Comparison of ENCODE assay signal across 9 mouse cellular contexts in the genomic region with DNA sequence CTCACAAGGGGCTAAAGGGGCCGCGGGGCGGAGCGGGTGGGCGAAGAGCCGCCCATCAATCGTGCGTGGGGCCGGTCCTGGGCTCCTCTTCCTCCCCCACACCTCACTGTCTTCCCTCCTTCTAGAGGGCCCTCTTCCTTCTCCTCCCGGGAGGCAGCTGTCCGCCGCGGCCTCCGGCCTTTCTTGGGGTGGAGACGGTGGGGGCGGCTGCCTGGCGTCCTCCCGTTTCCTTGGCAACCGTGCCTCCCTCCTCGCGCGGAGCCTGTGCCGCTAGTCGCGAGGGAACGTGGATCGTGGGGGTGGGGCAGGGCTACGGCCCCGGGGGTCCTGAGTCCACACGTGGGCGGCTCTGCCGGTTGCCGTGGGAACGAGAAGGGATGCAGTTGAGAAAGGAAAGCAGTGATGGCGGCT. TPM values are rescaled to one million over a fixed set of nuclear protein-coding genes. Genes with fewer than 3 reads are reported as not detected.
DNase-seq lines count a peak whose midpoint lies in the region; ATAC-seq and TF ChIP-seq lines count a peak whose summit lies in the region.
"Had no signal": no experiment of that assay in that cellular context is flagged by ENCODE, and none has a peak within 500 bp of the region (broad histone marks: within the 10 kb centered on the region; RNA-seq: fewer than 3 reads in every experiment).

Gene March10 (minus strand): TSS at position 239 of the 411 bp plus-strand sequence.

- peaks cover 0 to 2% of the 10 kb centered on the region in 2 experiments; a peak in 1 of 4 replicates for H3K4me1 ChIP-seq in ES-E14 (ENCODE audit: control insufficient read depth in 2 of 2, insufficient read depth in 2 of 2, low read length in 2 of 2, poor library complexity in 1 of 2)
- peaks cover 5% of the 10 kb centered on the region; the same call in 1 of the 2 replicates for H3K4me1 ChIP-seq in embryonic facial prominence, embryonic 14.5 days (ENCODE audit: control insufficient read depth, insufficient read depth, low read length)
- peaks cover 6% of the 10 kb centered on the region; the same call in 1 of the 2 replicates for H3K4me1 ChIP-seq in heart, postnatal 0 days (ENCODE audit: control insufficient read depth, insufficient read depth)
- peaks cover 19% of the 10 kb centered on the region for H3K4me1 ChIP-seq in midbrain, embryonic 16.5 days (ENCODE audit: control insufficient read depth, insufficient read depth, low read length)

- H3K4me2 ChIP-seq in embryonic facial prominence, embryonic 14.5 days (ENCODE audit: low read depth, low read length), result peak within 1 kb of the TSS; percentile 69
- H3K4me2 ChIP-seq in heart, postnatal 0 days (ENCODE audit: low read depth, low read length), result peak within 1 kb of the TSS; percentile 72
- peak within 1 kb of the TSS; percentile 83 for H3K4me2 ChIP-seq in midbrain, embryonic 16.5 days (ENCODE audit: low read length)

- WGBS in embryonic facial prominence, embryonic 14.5 days, result 1% methylated on average over 31 of the region's 35 CpGs
- WGBS in heart, postnatal 0 days, result 4% methylated on average over 35 of the region's 35 CpGs
- WGBS in midbrain, embryonic 16.5 days, result under 1% methylated on average over 29 of the region's 35 CpGs

- in situ Hi-C loops in ES-E14 (cut with MboI; ENCODE audit: low sequenced_read_pairs in 2 of 2, unreplicated experiment in 2 of 2), result no loop called here

- no peaks in the 10 kb centered on the region for H3K9me3 ChIP-seq in ES-E14 (ENCODE audit: control insufficient read depth, insufficient read depth, low read depth, low read length)
- no peaks in the 10 kb centered on the region for H3K9me3 ChIP-seq in embryonic facial prominence, embryonic 14.5 days (ENCODE audit: control insufficient read depth, low read length)
- no peaks in the 10 kb centered on the region for H3K9me3 ChIP-seq in heart, postnatal 0 days (replicated peaks; ENCODE audit: control insufficient read depth, low read length)
- no peaks in the 10 kb centered on the region for H3K9me3 ChIP-seq in midbrain, embryonic 16.5 days (replicated peaks; ENCODE audit: control insufficient read depth, low read length, poor library complexity, severe bottlenecking)

- peak; percentile 24 for DNase-seq in ES-E14 (ENCODE audit: low read depth, low spot score)
- peak; percentile 27 for DNase-seq in adrenal gland, postnatal 25 days
- peak; percentile 56 for DNase-seq in embryonic facial prominence, embryonic 14.5 days (ENCODE audit: low spot score)
- DNase-seq in heart, postnatal 0 days (ENCODE audit: low spot score), result no peak
- DNase-seq in left cerebral cortex, adult 18-20 months (ENCODE audit: low spot score in 2 of 2), result peak; percentile 76 to 85
- peak; percentile 75 for DNase-seq in testis, postnatal 10 days (ENCODE audit: low spot score)
- no peak for DNase-seq in urinary bladder, adult 2 months (ENCODE audit: low spot score)

- TF ChIP-seq EP300 in heart, postnatal 0 days (IDR thresholded peaks at IDR 0.05; ENCODE audit: low read depth), result no peak

- peak within 1 kb of the TSS; percentile 33 to 52; a peak in 3 of 4 replicates for H3K4me3 ChIP-seq in ES-E14 (ENCODE audit: insufficient read depth in 1 of 2, low read depth in 1 of 2, low read length in 2 of 2, poor library complexity in 1 of 2, severe bottlenecking in 1 of 2)
- H3K4me3 ChIP-seq in embryonic facial prominence, embryonic 14.5 days (ENCODE audit: low read depth, low read length), result peak within 1 kb of the TSS; percentile 41
- H3K4me3 ChIP-seq in heart, postnatal 0 days (ENCODE audit: low read depth, low read length), result peak within 1 kb of the TSS; percentile 50
- peak within 1 kb of the TSS; percentile 44 for H3K4me3 ChIP-seq in midbrain, embryonic 16.5 days (ENCODE audit: low read depth, low read length)
- H3K4me3 ChIP-seq: erythroblast, embryonic 14.5 days had no signal

- no peak within 1 kb of the TSS for H3K9ac ChIP-seq in ES-E14 (ENCODE audit: insufficient read depth, low read depth, low read length, poor library complexity, severe bottlenecking)
- H3K9ac ChIP-seq in embryonic facial prominence, embryonic 14.5 days (ENCODE audit: low read depth, low read length), result peak within 1 kb of the TSS; percentile 52
- H3K9ac ChIP-seq in heart, postnatal 0 days (replicated peaks; ENCODE audit: low read depth, low read length), result peak within 1 kb of the TSS; percentile 25; the same call in 1 of the 2 replicates
- peak within 1 kb of the TSS; percentile 62 for H3K9ac ChIP-seq in midbrain, embryonic 16.5 days (ENCODE audit: low read depth, low read length)

- H3K27me3 ChIP-seq in embryonic facial prominence, embryonic 14.5 days (replicated peaks; ENCODE audit: control insufficient read depth, insufficient read depth, low read length), result no peaks in the 10 kb centered on the region
- peaks cover 5% of the 10 kb centered on the region; the same call in 1 of the 2 replicates for H3K27me3 ChIP-seq in heart, postnatal 0 days (ENCODE audit: control insufficient read depth, insufficient read depth, low read length)
- H3K27me3 ChIP-seq in midbrain, embryonic 16.5 days (ENCODE audit: control insufficient read depth, insufficient read depth, low read depth, low read length), result no peaks in the 10 kb centered on the region

- H3K27ac ChIP-seq in ES-E14 (ENCODE audit: insufficient read depth, low read depth, low read length, poor library complexity, severe bottlenecking), result no peak within 1 kb of the TSS
- H3K27ac ChIP-seq in embryonic facial prominence, embryonic 14.5 days (replicated peaks; ENCODE audit: low read depth, low read length), result no peak within 1 kb of the TSS
- H3K27ac ChIP-seq in heart, postnatal 0 days (ENCODE audit: low read depth), result no peak within 1 kb of the TSS
- peak within 1 kb of the TSS; percentile 94 for H3K27ac ChIP-seq in midbrain, embryonic 16.5 days (ENCODE audit: low read length)

- H3K36me3 ChIP-seq in ES-E14 (ENCODE audit: control insufficient read depth, insufficient read depth, low read length, poor library complexity, severe bottlenecking), result no peaks in the 10 kb centered on the region
- H3K36me3 ChIP-seq in embryonic facial prominence, embryonic 14.5 days (ENCODE audit: control insufficient read depth, insufficient read depth, low read length), result no peaks in the 10 kb centered on the region
- no peaks in the 10 kb centered on the region for H3K36me3 ChIP-seq in heart, postnatal 0 days (replicated peaks; ENCODE audit: control insufficient read depth, insufficient read depth, low read length)
- no peaks in the 10 kb centered on the region for H3K36me3 ChIP-seq in midbrain, embryonic 16.5 days (ENCODE audit: control insufficient read depth, insufficient read depth, low read length)

- no peak for TF ChIP-seq CTCF in heart, postnatal 0 days (IDR thresholded peaks at IDR 0.05; ENCODE audit: low read depth)

- ATAC-seq in embryonic facial prominence, embryonic 14.5 days (ENCODE audit: low read depth), result peak; percentile 79
- no peak for ATAC-seq in heart, postnatal 0 days (ENCODE audit: insufficient read depth, low read depth)
- peak; percentile 90 for ATAC-seq in midbrain, embryonic 16.5 days

TF ChIP-seq in ES-E14, 5 proteins besides CTCF, POLR2A, EP300 and RAD21:
- TF ChIP-seq ZC3H11A (IDR thresholded peaks at IDR 0.05; ENCODE audit: borderline replicate concordance, low read depth, low read length) (no peak), CHD2 (IDR thresholded peaks at IDR 0.05; ENCODE audit: low read depth, low read length) (no peak), HCFC1 (IDR thresholded peaks at IDR 0.05; ENCODE audit: borderline replicate concordance, insufficient read depth, low read length) (no peak)

RNA-seq across cellular contexts. Expression of gene March10, which starts in this region (rescaled TPM):
- 0.22 and 0.42 TPM in 2 replicates for total RNA-seq in ES-E14 (2012; rRNA removed)
- not detected in 2 replicates for total RNA-seq in adrenal gland, postnatal 25 days (2021)
- 0.13 and 0.36 TPM in 2 replicates for polyA plus RNA-seq in embryonic facial prominence, embryonic 14.5 days (2014; fragmentation: Nextera tagmentation; extraction: Ambion mirVana)
- total RNA-seq in heart, postnatal 0 days (2014; rRNA removed; ENCODE audit: low replicate concordance), result not detected in 2 replicates
- not detected in 2 replicates for polyA plus RNA-seq in heart, postnatal 0 days (2015; fragmentation: Nextera tagmentation; extraction: Ambion mirVana)
- total RNA-seq in left cerebral cortex, adult 18-20 months (2021), result 1 to 10 TPM; 1.6 to 2.0 TPM
- polyA plus RNA-seq in midbrain, embryonic 16.5 days (2015; fragmentation: Nextera tagmentation; extraction: Ambion mirVana), result 0.45 and 0.73 TPM in 2 replicates
- polyA plus RNA-seq in urinary bladder, adult 2 months (2012; rRNA removed), result not detected in 2 replicates
- polyA plus RNA-seq: erythroblast, embryonic 14.5 days had no signal

Comparison
In these comparisons a context has a peak if more than half of its experiments do, and no peak if none do; other contexts are left out.
1. Peak in DNase-seq and H3K4me3 ChIP-seq in ES-E14; RNA of the gene not detected or under 1 TPM.
2. Peak in DNase-seq in adrenal gland, postnatal 25 days; RNA of the gene not detected or under 1 TPM.
3. Peak in DNase-seq, ATAC-seq, H3K4me3 ChIP-seq, H3K9ac ChIP-seq and H3K4me2 ChIP-seq in embryonic facial prominence, embryonic 14.5 days; RNA of the gene not detected or under 1 TPM.
4. Peak in ATAC-seq, H3K4me3 ChIP-seq, H3K27ac ChIP-seq, H3K9ac ChIP-seq and H3K4me2 ChIP-seq in midbrain, embryonic 16.5 days; RNA of the gene not detected or under 1 TPM.
5. DNase-seq: peak in left cerebral cortex, adult 18-20 months (2 of 2) and testis, postnatal 10 days (single experiment); none in heart, postnatal 0 days (single experiment) and urinary bladder, adult 2 months (single experiment).
6. Peak in every context shown above with its lines, with median percentiles within 50 percentile points of each other: H3K4me3 ChIP-seq and H3K4me2 ChIP-seq.